Mouse (Mus musculus) forebrain, embryonic 10.5 days (tissue): ENCODE measurements around the gene Axl. TPM values are rescaled to one million over a fixed set of nuclear protein-coding genes. Genes with fewer than 3 reads are reported as not detected.

Experiments
- DNase-seq: peaks from one replicate; pipeline ENCODE4 v3.0.0-alpha.2; 2017; ENCODE audit warnings: low spot score; ENCODE audit errors: extremely low spot score
- H3K27ac ChIP-seq: fragments of 300-500 bp; sonication (generic); 2 replicates; pipeline ENCODE4 v1.5.1; 2016; ENCODE audit warnings: mild to moderate bottlenecking
- H3K27me3 ChIP-seq: fragments of 300-500 bp; sonication (generic); 2 replicates; pipeline ENCODE4 v1.6.1; 2016; ENCODE audit warnings: mild to moderate bottlenecking; ENCODE audit not compliant: poor library complexity, severe bottlenecking
- H3K36me3 ChIP-seq: fragments of 300-500 bp; sonication (generic); replicated peaks from 2 replicates; pipeline ENCODE4 v1.6.1; 2016; ENCODE audit warnings: mild to moderate bottlenecking, moderate library complexity
- H3K4me1 ChIP-seq: fragments of 300-500 bp; sonication (generic); 2 replicates; pipeline ENCODE4 v1.6.1; 2016
- H3K4me3 ChIP-seq: fragments of 300-500 bp; sonication (generic); 2 replicates; pipeline ENCODE4 v1.5.1; 2016; ENCODE audit warnings: mild to moderate bottlenecking, moderate library complexity
- H3K9me3 ChIP-seq: fragments of 300-500 bp; sonication (generic); 2 replicates; pipeline ENCODE4 v1.6.1; 2016; ENCODE audit warnings: mild to moderate bottlenecking, moderate library complexity
- WGBS: fragments of 180-500 bp; shearing (Covaris S2); methylation state at CpG from one replicate; pipeline ENCODE4 v1.1.7; 2016; 5-methylcytosine and 5-hydroxymethylcytosine counted together
- polyA plus RNA-seq: library from polyadenylated mRNA; unstranded; fragments of >200 nt; fragmentation: Nextera tagmentation; extraction: Ambion mirVana; gene quantifications from 2 replicates; pipeline ENCODE4 v1.2.1, GENCODE M21; 2016

The Axl gene
- polyA plus RNA-seq, 1 experiment from 2014 or later: 19.5 TPM

GRCm38 (mm10) chr7:25764221-25764620, 24.3 kb downstream of the Axl start:
- H3K27me3 ChIP-seq: no peaks in the 10 kb centered on the region
- DNase-seq: no peak
- no peaks in the 10 kb centered on the region for H3K9me3 ChIP-seq
- peaks cover 66% of the 10 kb centered on the region for H3K36me3 ChIP-seq
- 68% methylated on average over 5 of the region's 5 CpGs for WGBS
- no peak overlapping the region for H3K4me3 ChIP-seq
- H3K27ac ChIP-seq: no peak overlapping the region
- H3K4me1 ChIP-seq: no peaks in the 10 kb centered on the region

GRCm38 (mm10) chr7:25763678-25764077, 24.8 kb downstream of the Axl start:
- WGBS: 81% methylated on average over 11 of the region's 11 CpGs
- peaks cover 69% of the 10 kb centered on the region for H3K36me3 ChIP-seq

GRCm38 (mm10) chr7:25761354-25761753, 27.2 kb downstream of the Axl start:
- Histone ChIP-seq H3K27me3 (no peaks in the 10 kb centered on the region), H3K4me3 (no peak overlapping the region), H3K4me1 (no peaks in the 10 kb centered on the region), H3K27ac (no peak overlapping the region), H3K36me3 (peaks cover 51% of the 10 kb centered on the region), H3K9me3 (no peaks in the 10 kb centered on the region)
- whole genome bisulfite sequencing: 92% methylated on average over 10 of the region's 10 CpGs
- no peak for DNase-seq

More at GRCm38 (mm10) chr7:25763678-25764077, 24.8 kb downstream of the Axl start:
- H3K27me3 ChIP-seq: no peaks in the 10 kb centered on the region
- H3K4me1 ChIP-seq: no peaks in the 10 kb centered on the region
- no peaks in the 10 kb centered on the region for H3K9me3 ChIP-seq
- no peak overlapping the region for H3K27ac ChIP-seq
- no peak for DNase-seq
- no peak overlapping the region for H3K4me3 ChIP-seq

- Histone ChIP-seq H3K9me3 (no peaks in the 10 kb centered on the region), H3K27me3 (no peaks in the 10 kb centered on the region), H3K27ac (peak overlapping the region; percentile 99), H3K4me1 (peaks cover 21% of the 10 kb centered on the region), H3K36me3 (peaks cover 32% of the 10 kb centered on the region), H3K4me3 (peak overlapping the region; percentile 99)
- 1% methylated on average over 18 of the region's 18 CpGs for WGBS
- DNase-seq: peak; percentile 85
Observed at GRCm38 (mm10) chr7:25756011-25756410, 32.5 kb downstream of the Axl start.

GRCm38 (mm10) chr7:25755468-25755833, 33.1 kb downstream of the Axl start:
- Histone ChIP-seq H3K4me3 (peak overlapping the region; percentile 99), H3K4me1 (peaks cover 21% of the 10 kb centered on the region), H3K27ac (peak overlapping the region; percentile 99), H3K36me3 (peaks cover 32% of the 10 kb centered on the region), H3K9me3 (no peaks in the 10 kb centered on the region), H3K27me3 (no peaks in the 10 kb centered on the region)
- WGBS: under 1% methylated on average over 15 of the region's 15 CpGs
- peak; percentile 75 for DNase-seq

GRCm38 (mm10) chr7:25754738-25755467, 33.6 kb downstream of the Axl start, which contains the start of gene Hnrnpul1:
Gene Hnrnpul1 (minus strand): TSS chr7:25754757.
- H3K9me3 ChIP-seq: no peaks in the 10 kb centered on the region
- peaks cover 21% of the 10 kb centered on the region for H3K4me1 ChIP-seq
- peak; percentile 97 for DNase-seq
- H3K36me3 ChIP-seq: peaks cover 33% of the 10 kb centered on the region
- no peaks in the 10 kb centered on the region for H3K27me3 ChIP-seq
- peak within 1 kb of the TSS; percentile 99 for H3K27ac ChIP-seq
- WGBS: under 1% methylated on average over 55 of the region's 55 CpGs
- peak within 1 kb of the TSS; percentile 99 for H3K4me3 ChIP-seq

GRCm38 (mm10) chr7:25754439-25754737, 34.1 kb downstream of the Axl start:
- H3K4me3 ChIP-seq: peak overlapping the region; percentile 99
- H3K9me3 ChIP-seq: no peaks in the 10 kb centered on the region
- H3K4me1 ChIP-seq: peaks cover 21% of the 10 kb centered on the region
- peaks cover 38% of the 10 kb centered on the region for H3K36me3 ChIP-seq
- H3K27me3 ChIP-seq: no peaks in the 10 kb centered on the region
- WGBS: under 1% methylated on average over 30 of the region's 30 CpGs
- peak overlapping the region; percentile 99 for H3K27ac ChIP-seq
- DNase-seq: no peak

- Histone ChIP-seq H3K27me3 (no peaks in the 10 kb centered on the region), H3K36me3 (peaks cover 40% of the 10 kb centered on the region), H3K27ac (peak overlapping the region; percentile 99), H3K4me1 (peaks cover 21% of the 10 kb centered on the region), H3K9me3 (no peaks in the 10 kb centered on the region), H3K4me3 (peak overlapping the region; percentile 99)
- WGBS: 1% methylated on average over 46 of the region's 46 CpGs
- DNase-seq: no peak
Observed at GRCm38 (mm10) chr7:25753643-25754438, 34.7 kb downstream of the Axl start.

- H3K27ac ChIP-seq: peak overlapping the region; percentile 99
Observed at GRCm38 (mm10) chr7:25753076-25753475, 35.4 kb downstream of the Axl start.

GRCm38 (mm10) chr7:25746844-25747243, 41.7 kb downstream of the Axl start:
- H3K36me3 ChIP-seq: peaks cover 100% of the 10 kb centered on the region
- no peak overlapping the region for H3K4me3 ChIP-seq
- H3K27ac ChIP-seq: no peak overlapping the region
- WGBS: 87% methylated on average over 3 of the region's 3 CpGs
- H3K9me3 ChIP-seq: no peaks in the 10 kb centered on the region
- peaks cover 4% of the 10 kb centered on the region; the same call in 1 of the 2 replicates for H3K4me1 ChIP-seq
- no peak for DNase-seq
- no peaks in the 10 kb centered on the region for H3K27me3 ChIP-seq

More at GRCm38 (mm10) chr7:25753076-25753475, 35.4 kb downstream of the Axl start:
- H3K27me3 ChIP-seq: no peaks in the 10 kb centered on the region
- H3K36me3 ChIP-seq: peaks cover 47% of the 10 kb centered on the region
- peak overlapping the region; percentile 99 for H3K4me3 ChIP-seq
- no peak for DNase-seq
- H3K4me1 ChIP-seq: peaks cover 21% of the 10 kb centered on the region
- H3K9me3 ChIP-seq: no peaks in the 10 kb centered on the region

GRCm38 (mm10) chr7:25738277-25738676, 50.2 kb downstream of the Axl start:
- Histone ChIP-seq H3K4me1 (no peaks in the 10 kb centered on the region), H3K27me3 (no peaks in the 10 kb centered on the region), H3K4me3 (no peak overlapping the region), H3K36me3 (peaks cover 100% of the 10 kb centered on the region), H3K27ac (no peak overlapping the region), H3K9me3 (no peaks in the 10 kb centered on the region)
- DNase-seq: no peak
- WGBS: 89% methylated on average over 3 of the region's 3 CpGs

GRCm38 (mm10) chr7:25736920-25737319, 51.6 kb downstream of the Axl start:
- 95% methylated on average over 2 of the region's 2 CpGs for WGBS
- Histone ChIP-seq H3K27ac (no peak overlapping the region), H3K4me1 (no peaks in the 10 kb centered on the region), H3K9me3 (no peaks in the 10 kb centered on the region), H3K4me3 (no peak overlapping the region), H3K27me3 (no peaks in the 10 kb centered on the region), H3K36me3 (peaks cover 100% of the 10 kb centered on the region)
- no peak for DNase-seq

GRCm38 (mm10) chr7:25734991-25735390, 53.5 kb downstream of the Axl start:
- H3K27ac ChIP-seq: no peak overlapping the region
- WGBS: 84% methylated on average over 4 of the region's 4 CpGs
- H3K36me3 ChIP-seq: peaks cover 100% of the 10 kb centered on the region

More at GRCm38 (mm10) chr7:25734991-25735390, 53.5 kb downstream of the Axl start:
- no peak for DNase-seq
- Histone ChIP-seq H3K4me3 (no peak overlapping the region), H3K9me3 (no peaks in the 10 kb centered on the region), H3K4me1 (no peaks in the 10 kb centered on the region), H3K27me3 (no peaks in the 10 kb centered on the region)
